Mouse (Mus musculus): ENCODE data around the gene Ugcg.

The Ugcg gene

DNA sequence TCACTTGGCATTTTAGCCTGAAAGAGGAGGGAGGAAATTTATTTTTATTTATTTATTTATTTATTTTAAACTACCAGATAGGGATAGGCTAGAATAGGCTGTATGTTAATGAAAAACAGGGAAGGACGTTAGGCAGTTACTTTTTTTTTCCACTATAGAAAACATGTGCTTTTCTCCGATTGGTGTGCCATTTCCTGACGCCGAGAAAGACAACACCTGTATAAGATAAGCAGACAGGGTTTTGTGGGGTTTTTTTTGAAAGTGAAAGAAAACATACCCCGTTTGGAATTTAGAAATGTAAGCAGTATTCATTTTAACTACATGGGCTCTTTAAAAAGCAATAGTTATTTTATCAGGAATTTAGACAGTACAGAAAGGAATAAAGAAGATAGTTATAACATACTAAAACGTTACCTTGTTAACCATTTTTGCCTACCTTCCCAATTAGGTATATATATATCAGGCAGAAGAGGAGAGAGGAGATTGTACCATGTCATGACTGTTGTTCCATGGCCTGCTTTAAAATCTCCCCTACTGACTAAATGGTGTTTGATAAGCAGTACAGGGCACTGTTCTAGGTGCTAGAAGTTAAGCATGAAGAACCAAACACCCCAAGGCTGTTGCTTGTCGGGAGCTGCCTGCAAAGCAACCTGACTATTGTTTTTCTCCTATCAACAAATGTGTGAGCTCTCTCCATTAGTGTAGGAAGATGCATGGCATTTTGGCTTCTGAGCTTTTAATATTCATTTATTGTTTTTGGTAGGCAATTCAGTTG, 1.8 kb downstream of the Ugcg start:
- DNase-seq (ENCODE audit: low spot score) = no peak

DNA sequence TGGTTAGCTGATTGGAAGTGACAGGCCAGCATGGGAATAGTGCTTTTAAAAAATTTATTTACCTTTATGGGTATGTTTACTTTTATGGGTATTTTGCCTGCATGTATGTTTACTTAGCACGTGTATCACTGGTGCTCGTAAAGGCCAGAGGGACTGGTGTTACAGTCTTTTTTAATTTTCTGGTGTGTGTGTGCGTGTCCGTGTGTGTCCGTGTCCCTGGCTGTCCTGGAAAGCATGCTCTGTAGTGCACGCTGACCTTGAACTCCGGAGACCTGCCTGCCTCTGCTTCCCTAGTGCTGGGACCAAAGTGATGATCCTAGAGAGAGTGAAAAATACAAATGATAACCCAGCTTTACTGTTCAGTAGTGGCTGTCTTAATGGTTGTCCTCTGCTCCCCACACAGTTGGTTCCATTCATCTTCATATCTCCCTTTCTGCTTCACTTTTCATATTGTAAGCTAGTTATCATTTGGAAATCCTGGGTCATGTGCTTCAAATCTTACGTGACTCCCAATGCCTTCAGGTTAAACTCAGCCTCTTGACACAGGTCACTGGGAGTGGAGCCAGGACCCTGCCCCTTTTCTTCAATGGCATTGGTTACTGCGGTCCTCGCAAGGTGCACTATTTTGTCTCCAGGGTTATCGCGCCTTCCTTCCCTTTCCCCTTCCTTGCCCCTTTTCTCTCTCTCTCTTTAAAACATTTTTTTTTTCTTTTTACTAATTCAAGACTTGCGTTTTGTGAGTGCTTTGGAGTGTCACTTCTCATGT, 5.9 kb downstream of the Ugcg start:
- no peak for DNase-seq (ENCODE audit: low spot score)

- no peak for DNase-seq (ENCODE audit: low spot score)
These were observed 7.5 kb downstream of the Ugcg start for GRCm38 (mm10) chr4:59196346-59197077.

GRCm38 (mm10) chr4:59197078-59197424, 8.0 kb downstream of the Ugcg start:
- DNase-seq (ENCODE audit: low spot score) = no peak

GRCm38 (mm10) chr4:59197462-59197861, 8.4 kb downstream of the Ugcg start:
- no peak for DNase-seq (ENCODE audit: low spot score)

DNA sequence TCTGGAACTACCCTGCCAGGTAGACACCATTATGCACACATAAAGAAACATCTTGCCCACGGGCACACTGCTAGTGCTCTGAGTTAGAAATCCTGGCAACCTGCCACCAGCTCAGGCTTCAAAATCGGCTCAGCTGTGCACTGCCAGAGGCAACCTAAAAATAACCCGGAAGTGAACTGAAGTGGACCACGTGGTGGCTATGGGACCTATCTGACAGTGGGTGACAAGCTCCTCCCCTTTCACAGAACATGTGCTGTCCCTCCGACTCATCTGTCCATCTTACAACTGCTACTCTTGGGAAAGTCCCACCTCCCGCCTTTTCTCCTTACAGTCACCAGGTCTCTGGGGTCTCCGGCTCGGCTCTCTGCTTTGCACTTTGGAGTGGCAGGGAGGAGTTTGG, 10.3 kb downstream of the Ugcg start:
- peak; percentile 69 for DNase-seq (ENCODE audit: low spot score)

GRCm38 (mm10) chr4:59199805-59200204, 10.7 kb downstream of the Ugcg start:
- no peak for DNase-seq (ENCODE audit: low spot score)

DNA sequence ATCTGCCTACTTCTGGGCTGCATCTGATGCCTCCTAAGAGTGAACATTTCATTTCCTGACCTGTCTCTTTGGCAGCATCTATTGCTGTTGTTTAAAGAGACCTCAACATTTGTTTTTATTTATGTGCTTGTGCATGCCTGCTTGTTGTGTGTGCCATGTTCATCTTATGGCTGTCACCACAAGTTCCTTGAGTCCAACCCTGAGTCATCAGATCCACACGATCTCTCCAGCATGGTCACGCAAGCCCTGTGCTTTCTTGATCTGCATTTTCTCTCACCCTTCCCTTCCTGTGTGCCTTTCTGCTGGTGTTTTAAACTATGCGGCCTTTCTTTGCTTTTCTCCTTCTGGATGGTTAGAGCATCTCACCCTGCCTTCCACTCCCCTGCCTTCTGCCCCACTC, 11.6 kb downstream of the Ugcg start:
- peak; percentile 19 for DNase-seq (ENCODE audit: low spot score)

GRCm38 (mm10) chr4:59204616-59205015, 15.6 kb downstream of the Ugcg start:
- DNase-seq (ENCODE audit: low spot score) = no peak

DNA sequence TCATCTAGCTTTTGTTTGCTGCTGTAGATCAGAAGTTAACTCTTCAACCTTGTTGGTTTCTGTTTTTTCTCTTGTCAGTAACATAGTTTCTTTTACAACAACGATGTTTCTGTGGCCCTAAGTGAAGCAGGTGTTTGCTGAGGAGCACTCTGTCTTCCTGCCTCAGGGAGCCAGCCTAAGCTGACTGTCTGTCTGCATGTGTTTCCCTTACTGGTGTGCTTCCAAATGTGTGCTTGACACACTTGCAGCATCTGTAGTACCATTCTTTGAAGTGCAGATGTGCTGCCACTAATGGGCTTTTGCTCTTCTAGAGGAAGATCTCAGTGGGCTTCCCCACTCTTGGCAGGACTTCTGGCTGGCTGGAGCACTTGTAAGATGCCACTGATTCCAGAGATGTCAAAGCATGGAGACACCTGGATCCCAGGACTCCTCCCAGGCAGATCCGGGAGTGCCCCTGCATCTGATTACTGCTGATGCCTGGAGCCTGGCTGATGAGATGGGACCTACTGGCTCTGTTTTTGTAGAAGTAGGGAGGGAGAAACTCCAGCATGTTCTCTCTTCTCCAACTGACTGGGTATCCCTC, 16.8 kb downstream of the Ugcg start:
- DNase-seq (ENCODE audit: low spot score) = no peak

- DNase-seq (ENCODE audit: low spot score) = no peak
These were observed 17.5 kb downstream of the Ugcg start for GRCm38 (mm10) chr4:59206600-59206999.

DNA sequence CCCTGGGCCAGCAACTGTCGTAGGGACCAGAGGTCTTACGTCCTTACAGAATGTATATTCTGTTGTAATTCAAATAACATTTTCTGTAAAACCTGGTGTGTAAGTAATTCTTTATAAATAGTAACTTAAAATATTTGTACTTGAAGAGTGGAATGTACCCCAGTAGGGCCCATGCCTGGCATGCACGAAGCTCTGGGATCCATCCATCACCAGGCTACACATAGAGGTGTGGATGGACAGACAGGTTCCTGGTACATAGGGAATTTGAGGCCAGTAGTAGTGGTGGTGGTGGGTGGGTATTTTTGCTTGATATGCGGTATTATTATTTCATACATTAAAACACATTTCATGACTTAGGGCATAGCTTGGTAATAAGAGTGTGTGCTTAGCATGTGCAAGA, 19.6 kb downstream of the Ugcg start:
- no peak for DNase-seq (ENCODE audit: low spot score)

DNA sequence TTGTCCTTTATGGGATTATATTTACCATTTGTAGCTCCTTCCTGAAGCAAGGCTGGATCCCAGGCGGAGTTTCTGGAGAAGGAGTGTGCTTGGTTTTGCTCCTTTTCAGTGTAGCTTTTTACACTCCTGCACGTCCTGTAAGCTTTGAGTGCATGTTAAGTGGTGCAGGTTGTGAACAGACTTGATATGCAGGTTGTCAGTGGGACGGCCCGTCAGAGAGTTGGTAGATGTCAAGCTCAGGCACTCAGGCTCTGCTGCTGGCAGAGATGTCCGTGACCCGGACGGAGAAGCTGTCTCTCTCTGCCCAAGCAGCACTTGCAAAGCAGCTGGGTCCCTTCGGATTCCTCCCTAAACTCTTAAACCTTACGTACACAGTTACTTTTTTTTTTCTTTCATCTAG, 22.1 kb downstream of the Ugcg start:
- no peak for DNase-seq (ENCODE audit: low spot score)

DNA sequence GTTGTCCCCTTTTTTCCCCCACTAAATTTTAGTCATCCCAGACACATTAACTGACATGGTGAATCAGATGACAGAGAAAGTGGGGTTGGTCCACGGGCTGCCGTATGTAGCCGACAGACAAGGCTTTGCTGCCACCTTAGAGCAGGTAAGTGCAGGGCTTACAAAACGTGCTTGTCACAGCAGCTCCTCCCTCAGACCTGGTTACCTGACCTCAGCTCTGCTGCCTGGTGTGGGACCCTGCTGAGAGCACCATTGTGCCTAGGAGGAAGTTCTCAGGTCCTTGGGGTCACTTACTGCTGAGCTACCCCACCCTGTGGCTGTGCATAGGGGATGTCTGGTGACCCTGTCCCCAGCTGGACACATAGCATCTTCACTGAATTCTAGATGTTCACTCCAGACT, 24.8 kb downstream of the Ugcg start:
- DNase-seq (ENCODE audit: low spot score) = no peak

GRCm38 (mm10) chr4:59214695-59215094, 25.6 kb downstream of the Ugcg start:
- no peak for DNase-seq (ENCODE audit: low spot score)

GRCm38 (mm10) chr4:59215585-59215984, 26.5 kb downstream of the Ugcg start:
- no peak for DNase-seq (ENCODE audit: low spot score)

- DNase-seq (ENCODE audit: low spot score) = no peak
These were observed 28.0 kb downstream of the Ugcg start for GRCm38 (mm10) chr4:59217101-59217500.

DNA sequence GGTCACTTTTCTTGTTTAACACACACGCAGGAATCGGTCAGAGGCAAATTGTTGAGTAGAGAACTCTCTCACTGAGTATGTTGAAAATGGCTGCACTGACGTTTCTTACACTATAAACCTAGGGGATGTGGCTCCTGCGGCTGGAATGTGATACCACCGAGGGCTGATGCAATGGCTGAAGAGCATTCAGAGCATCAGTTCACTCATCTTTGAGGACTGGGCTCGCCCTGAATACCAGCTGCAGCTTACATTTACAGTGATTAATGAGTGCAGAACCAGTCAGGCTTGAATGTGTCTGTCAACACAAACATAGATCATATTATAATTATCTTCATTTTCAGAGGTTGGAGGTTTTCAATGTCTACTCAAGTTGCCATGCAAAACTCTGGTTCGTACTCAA, 29.1 kb downstream of the Ugcg start:
- DNase-seq (ENCODE audit: low spot score) = no peak

- no peak for DNase-seq (ENCODE audit: low spot score)
These were observed 33.2 kb downstream of the Ugcg start for GRCm38 (mm10) chr4:59222226-59222625.

GRCm38 (mm10) chr4:59223055-59223615, 34.1 kb downstream of the Ugcg start:
- no peak for DNase-seq (ENCODE audit: low spot score)

DNA sequence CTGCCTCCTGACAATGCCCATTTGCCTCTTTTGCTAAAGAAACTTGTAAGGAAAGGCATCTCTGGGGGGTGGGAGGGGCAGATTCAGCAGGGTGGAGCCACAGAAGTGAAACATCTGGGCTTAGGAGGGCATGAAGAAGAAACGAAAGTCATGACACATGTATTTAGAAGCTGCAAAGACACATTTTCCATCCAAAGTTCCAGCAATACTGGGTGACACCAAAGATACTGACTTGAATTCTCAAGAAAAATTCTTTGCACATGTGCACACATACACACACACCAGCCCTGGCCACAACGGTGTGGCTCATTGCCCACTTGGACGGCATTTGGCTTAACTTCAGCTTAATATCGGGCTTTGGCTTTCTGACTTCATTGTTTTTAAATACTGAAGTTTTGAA, 35.8 kb downstream of the Ugcg start:
- no peak for DNase-seq (ENCODE audit: low spot score)

DNA sequence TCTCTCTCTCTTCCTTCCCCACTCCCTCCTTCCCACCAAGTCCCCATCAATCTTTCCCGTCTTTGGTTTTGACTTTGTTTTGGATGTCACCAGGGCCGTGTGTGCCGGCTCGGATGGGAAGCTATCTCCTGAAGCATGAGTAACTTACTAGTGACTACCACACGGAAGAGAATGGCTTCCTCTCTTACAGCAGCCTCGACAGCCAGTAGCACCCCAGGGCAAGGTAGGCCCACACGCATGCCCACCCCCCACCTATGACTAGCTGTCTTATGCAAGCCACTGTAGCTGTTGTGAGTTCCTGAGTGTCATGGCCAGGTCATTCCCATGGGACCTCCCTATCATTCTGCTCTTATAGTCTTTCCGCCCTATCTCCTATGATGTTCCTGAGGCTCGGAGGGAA, 38.0 kb downstream of the Ugcg start:
- DNase-seq (ENCODE audit: low spot score) = no peak
